Mouse (Mus musculus) layer of hippocampus, postnatal 10 days (tissue): ENCODE measurements around the gene Sdr42e1. TPM values are rescaled to one million over a fixed set of nuclear protein-coding genes. Genes with fewer than 3 reads are reported as not detected.

Source experiments
- DNase-seq, 2 experiments: peaks; one replicate each; pipeline ENCODE4 v3.0.0; 2021; ENCODE audit warnings: low spot score in 2 of 2
- total RNA-seq, 2 experiments: library from RNA; stranded (reverse); gene quantifications; 2 replicates each; pipeline ENCODE4 v1.2.3; 2021

Gene Sdr42e1
- total RNA-seq, 2 experiments from 2014 or later = 2.8 to 4.1 TPM

- DNase-seq = no peak
Measured at GRCm38 (mm10) chr8:117667349-117668124, 6.0 kb downstream of the Sdr42e1 start.

GRCm38 (mm10) chr8:117660358-117661031, 13.0 kb downstream of the Sdr42e1 start:
- peak; percentile 12 to 29 for DNase-seq

- no peak for DNase-seq
Measured at GRCm38 (mm10) chr8:117658990-117659389, 14.5 kb downstream of the Sdr42e1 start.

GRCm38 (mm10) chr8:117652318-117652717, 21.2 kb downstream of the Sdr42e1 start:
- DNase-seq = no peak

GRCm38 (mm10) chr8:117646440-117646839, 27.0 kb downstream of the Sdr42e1 start:
- DNase-seq = no peak

- peak; percentile 79 to 80 for DNase-seq
Measured at GRCm38 (mm10) chr8:117646020-117646419, 27.5 kb downstream of the Sdr42e1 start.

GRCm38 (mm10) chr8:117645486-117645885, 28.0 kb downstream of the Sdr42e1 start:
- no peak for DNase-seq

GRCm38 (mm10) chr8:117639631-117640030, 33.9 kb downstream of the Sdr42e1 start:
- no peak for DNase-seq

- no peak for DNase-seq
Measured at GRCm38 (mm10) chr8:117637462-117637861, 36.0 kb downstream of the Sdr42e1 start.

- DNase-seq = no peak
Measured at GRCm38 (mm10) chr8:117634406-117634805, 39.1 kb downstream of the Sdr42e1 start.

GRCm38 (mm10) chr8:117632532-117632931, 41.0 kb downstream of the Sdr42e1 start:
- no peak for DNase-seq

GRCm38 (mm10) chr8:117627096-117627495, 46.4 kb downstream of the Sdr42e1 start:
- DNase-seq = peak in 1 of 2 experiments; percentile 17

- peak; percentile 59 to 74 for DNase-seq
Measured at GRCm38 (mm10) chr8:117626040-117626838, 47.2 kb downstream of the Sdr42e1 start.

- no peak for DNase-seq
Measured at GRCm38 (mm10) chr8:117612861-117613260, 60.6 kb downstream of the Sdr42e1 start.

Other genes starting within 250 kb of the Sdr42e1 start
- gene Plcg2, start 175.4 kb downstream of the Sdr42e1 start, total RNA-seq = 1 to 10 TPM; 2.8 to 3.2 TPM
- not detected for gene Hsd17b2, start 28.2 kb upstream of the Sdr42e1 start, total RNA-seq
- 10 to 100 TPM; 22.8 to 23.2 TPM for gene Mphosph6, start 128.3 kb upstream of the Sdr42e1 start, total RNA-seq